Mouse (Mus musculus) heart, embryonic 13.5 days (tissue): ENCODE results near the gene Gps2. TPM values are rescaled to one million over a fixed set of nuclear protein-coding genes. Genes with fewer than 3 reads are reported as not detected.
A peak's percentile ranks its signal among the peaks of the same experiment; 100 is the strongest.
"Not testable (repeated sequence)": the region's sequence is repeated elsewhere in the genome, so short reads cannot be mapped to it uniquely, and the experiment has no call there.

ENCODE experiments used
- ATAC-seq: fragments of 200-750 bp; cut with Nextera tagmentation; 2 replicates; pipeline ENCODE4 v1.8.0; 2017; ENCODE audit warnings: moderate TSS enrichment; ENCODE audit not compliant: insufficient number of reproducible peaks, low FRiP score, low TSS enrichment; ENCODE audit errors: extremely low read depth
- H3K27ac ChIP-seq: fragments of 300-500 bp; sonication (generic); replicated peaks from 2 replicates; pipeline ENCODE4 v1.5.1; 2015; ENCODE audit warnings: moderate library complexity, mild to moderate bottlenecking, inconsistent platforms
- H3K27me3 ChIP-seq: fragments of 300-500 bp; sonication (generic); replicated peaks from 2 replicates; pipeline ENCODE4 v1.6.1; 2015; ENCODE audit warnings: mild to moderate bottlenecking, inconsistent platforms
- H3K36me3 ChIP-seq: fragments of 300-500 bp; sonication (generic); 2 replicates; pipeline ENCODE4 v1.6.1; 2015; ENCODE audit warnings: mild to moderate bottlenecking, inconsistent platforms
- H3K4me1 ChIP-seq: fragments of 300-500 bp; sonication (generic); 2 replicates; pipeline ENCODE4 v1.6.1; 2015; ENCODE audit warnings: inconsistent platforms
- H3K4me2 ChIP-seq: fragments of 300-500 bp; sonication (generic); 2 replicates; pipeline ENCODE4 v1.6.1; 2015; ENCODE audit warnings: inconsistent platforms, mild to moderate bottlenecking, moderate library complexity
- H3K4me3 ChIP-seq: fragments of 300-500 bp; sonication (generic); 2 replicates; pipeline ENCODE4 v1.5.1; 2015; ENCODE audit warnings: moderate library complexity, mild to moderate bottlenecking, inconsistent platforms
- H3K9ac ChIP-seq: fragments of 300-500 bp; sonication (generic); 2 replicates; pipeline ENCODE4 v1.6.1; 2015; ENCODE audit warnings: inconsistent platforms, mild to moderate bottlenecking, moderate library complexity
- H3K9me3 ChIP-seq: fragments of 300-500 bp; sonication (generic); 2 replicates; pipeline ENCODE4 v1.6.1; 2016; ENCODE audit warnings: inconsistent platforms
- WGBS: fragments of 180-500 bp; shearing (Covaris S2); methylation state at CpG from one replicate; pipeline ENCODE4 v1.1.7; 2015; ENCODE audit warnings: mixed read lengths; 5-methylcytosine and 5-hydroxymethylcytosine counted together
- polyA plus RNA-seq: library from polyadenylated mRNA; unstranded; fragments of >200 nt; fragmentation: Nextera tagmentation; extraction: Ambion mirVana; gene quantifications from 2 replicates; pipeline ENCODE4 v1.2.1, GENCODE M21; 2015

Gene Gps2
- polyA plus RNA-seq, 1 experiment from 2014 or later, result 45.0 TPM

DNA sequence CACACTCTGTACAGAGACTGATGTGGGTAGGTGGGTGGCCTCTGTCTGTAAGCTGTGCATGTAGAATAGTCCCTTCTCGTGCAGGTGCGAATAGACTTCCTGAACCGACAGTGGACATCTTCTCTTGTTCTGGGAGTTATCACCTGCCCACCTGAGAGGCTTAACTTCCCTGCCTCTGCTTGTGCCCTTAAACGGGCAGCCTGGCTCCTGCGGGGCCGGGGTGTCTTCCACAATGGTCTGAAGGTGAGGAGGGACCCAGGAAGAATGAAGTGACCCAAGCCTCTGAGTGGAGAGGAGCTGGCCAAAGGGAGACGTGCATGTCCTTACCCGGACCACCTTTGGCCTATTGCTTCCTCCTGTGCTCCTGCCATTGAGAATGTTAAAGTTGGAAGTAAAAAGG lies 3.5 kb upstream of the Gps2 start:
- 90% methylated on average over 8 of the region's 8 CpGs for WGBS
- no peak for ATAC-seq
- H3K27me3 ChIP-seq, result no peaks in the 10 kb centered on the region

DNA sequence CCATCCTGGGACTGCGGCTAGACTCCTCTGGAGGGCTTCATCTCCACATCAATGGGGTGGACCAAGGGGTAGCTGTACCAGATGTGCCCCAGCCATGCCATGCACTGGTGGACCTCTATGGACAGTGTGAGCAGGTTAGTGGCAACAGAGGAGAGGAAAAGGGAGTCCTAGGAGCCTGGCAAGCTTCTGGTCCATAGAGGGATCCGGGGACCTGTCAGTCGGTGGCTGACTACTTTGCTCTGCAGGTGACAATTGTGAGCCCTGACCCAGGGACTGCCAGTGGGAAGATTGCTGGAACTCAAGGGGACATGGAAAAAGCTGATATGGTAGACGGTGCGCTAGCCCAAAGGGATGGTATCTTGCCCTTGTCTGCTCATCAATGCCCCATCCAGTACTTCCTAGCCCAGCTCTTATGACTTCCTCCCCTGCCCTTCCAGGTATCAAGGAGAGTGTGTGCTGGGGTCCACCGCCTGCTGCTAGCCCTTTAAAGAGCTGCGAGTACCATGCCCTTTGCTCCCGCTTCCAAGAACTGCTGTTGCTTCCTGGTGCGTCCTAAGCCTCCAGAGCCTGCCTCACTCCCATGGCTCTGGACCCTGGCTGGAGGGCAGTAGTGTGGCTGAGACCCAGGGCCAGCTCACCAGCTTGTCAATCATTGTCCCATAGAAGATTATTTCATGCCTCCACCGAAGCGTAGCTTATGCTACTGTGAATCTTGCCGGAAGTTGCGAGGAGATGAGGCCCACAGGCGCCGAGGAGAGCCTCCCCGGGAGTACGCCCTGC lies 2.7 kb upstream of the Gps2 start:
- peaks cover 25% of the 10 kb centered on the region for H3K4me1 ChIP-seq
- H3K4me2 ChIP-seq, result no peak overlapping the region

More for the DNA sequence above, 3.5 kb upstream of the Gps2 start:
- no peak overlapping the region for H3K4me3 ChIP-seq
- H3K4me2 ChIP-seq, result no peak overlapping the region
- H3K4me1 ChIP-seq, result peaks cover 17% of the 10 kb centered on the region
- peaks cover 89% of the 10 kb centered on the region for H3K36me3 ChIP-seq
- H3K9ac ChIP-seq, result no peak overlapping the region
- no peaks in the 10 kb centered on the region for H3K9me3 ChIP-seq
- H3K27ac ChIP-seq, result no peak overlapping the region

DNA sequence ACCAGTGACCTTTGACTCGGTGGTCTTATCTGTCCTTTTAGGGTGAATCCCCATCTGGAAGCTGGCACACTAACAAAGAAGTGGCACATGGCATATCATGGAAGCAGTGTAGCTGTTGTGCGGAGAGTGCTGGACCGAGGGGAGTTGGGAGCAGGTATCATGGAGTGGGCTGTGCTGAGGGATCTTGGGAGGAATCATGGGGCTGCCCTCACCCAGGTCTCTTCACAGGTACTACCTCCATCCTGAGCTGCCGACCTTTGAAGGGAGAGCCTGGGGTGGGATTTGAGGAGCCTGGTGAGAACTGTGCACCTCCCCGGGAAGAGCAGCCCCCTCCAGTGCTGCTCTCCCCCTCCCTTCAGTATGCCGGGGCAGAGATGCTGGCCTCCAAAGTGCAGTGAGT lies 2.0 kb upstream of the Gps2 start:
- H3K27ac ChIP-seq, result no peak overlapping the region

More for the DNA sequence above, 2.7 kb upstream of the Gps2 start:
- Histone ChIP-seq H3K36me3 (peaks cover 89% of the 10 kb centered on the region), H3K27ac (no peak overlapping the region), H3K27me3 (no peaks in the 10 kb centered on the region), H3K9ac (0 out of 2 replicates have a peak overlapping the region, but pooled peaks have one; percentile 19), H3K4me3 (no peak overlapping the region), H3K9me3 (no peaks in the 10 kb centered on the region)
- ATAC-seq, result no peak
- 90% methylated on average over 17 of the region's 17 CpGs for WGBS

DNA sequence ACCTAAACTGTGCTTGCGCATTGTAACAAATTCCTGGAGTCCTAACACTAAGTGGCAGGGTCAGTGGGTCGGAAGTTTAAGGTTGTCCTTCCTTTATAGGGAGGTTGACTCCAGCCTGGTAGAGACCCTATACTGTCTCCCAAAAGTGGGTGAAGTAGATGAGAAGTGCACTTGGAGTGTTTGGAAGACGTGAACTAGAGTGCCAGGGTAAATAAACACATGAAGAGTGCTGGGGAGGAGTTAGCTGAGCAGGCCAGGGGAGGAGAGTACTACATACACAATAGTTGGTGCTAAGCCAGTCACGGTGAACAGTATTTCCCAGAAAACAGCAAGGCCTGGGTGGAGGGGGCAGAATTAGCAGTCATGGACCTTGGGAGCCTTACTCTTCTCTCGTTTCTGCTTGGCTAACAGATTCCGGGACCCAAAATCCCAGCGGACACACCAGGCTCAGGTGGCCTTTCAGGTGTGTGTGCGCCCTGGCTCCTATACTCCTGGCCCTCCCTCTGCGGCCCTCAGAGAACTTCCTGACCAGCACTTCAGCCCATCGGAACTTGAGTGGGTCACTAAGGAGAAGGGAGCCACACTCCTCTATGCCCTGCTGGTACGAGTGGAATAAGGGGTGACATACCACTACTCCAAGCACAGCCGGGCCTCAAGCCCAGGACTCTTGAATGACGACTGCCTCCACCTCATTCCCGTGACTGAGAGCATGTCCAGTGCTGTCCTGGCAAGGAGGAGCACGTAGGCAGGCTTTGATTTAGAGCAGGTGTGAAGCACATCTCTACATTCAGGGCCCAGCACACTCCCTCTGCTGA lies 765 bp upstream of the Gps2 start:
- Histone ChIP-seq H3K4me3 (peak overlapping the region; percentile 79), H3K27me3 (no peaks in the 10 kb centered on the region), H3K27ac (0 out of 2 replicates have a peak overlapping the region, but pooled peaks have one; percentile 21), H3K9me3 (no peaks in the 10 kb centered on the region), H3K4me2 (peak overlapping the region; percentile 91), H3K4me1 (peaks cover 44% of the 10 kb centered on the region), H3K36me3 (peaks cover 89% of the 10 kb centered on the region), H3K9ac (peak overlapping the region; percentile 89)
- 72% methylated on average over 15 of the region's 15 CpGs for WGBS
- ATAC-seq, result no peak

More for the DNA sequence above, 2.0 kb upstream of the Gps2 start:
- 88% methylated on average over 5 of the region's 6 CpGs for WGBS
- no peak overlapping the region for H3K9ac ChIP-seq
- H3K36me3 ChIP-seq, result peaks cover 89% of the 10 kb centered on the region
- peaks cover 32% of the 10 kb centered on the region for H3K4me1 ChIP-seq
- no peaks in the 10 kb centered on the region for H3K9me3 ChIP-seq
- no peak for ATAC-seq
- H3K4me3 ChIP-seq, result no peak overlapping the region
- H3K27me3 ChIP-seq, result no peaks in the 10 kb centered on the region
- no peak overlapping the region for H3K4me2 ChIP-seq

DNA sequence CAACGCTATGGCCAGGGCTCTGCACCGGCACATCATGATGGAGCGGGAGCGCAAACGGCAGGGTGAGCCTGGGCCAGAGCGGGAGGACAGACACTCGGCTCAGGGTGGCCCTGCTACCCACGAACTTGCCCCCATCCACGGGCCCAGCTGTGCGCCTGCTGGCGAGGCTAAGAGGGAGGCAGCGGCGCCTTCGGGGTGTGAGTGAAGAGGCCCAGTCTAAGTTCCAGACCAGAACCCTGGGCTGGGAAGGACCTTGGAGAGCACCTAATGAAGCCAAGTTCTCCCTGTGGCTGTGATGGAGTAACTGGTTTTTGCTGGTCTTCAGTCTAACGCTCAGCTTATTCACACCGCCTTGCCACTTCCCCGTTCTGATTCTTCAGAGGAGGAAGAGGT lies 680 bp downstream of the Gps2 start:
- no peaks in the 10 kb centered on the region for H3K27me3 ChIP-seq
- H3K4me2 ChIP-seq, result peak overlapping the region; percentile 91
- no peak; the same call in 1 of the 2 replicates for ATAC-seq
- peaks cover 59% of the 10 kb centered on the region for H3K4me1 ChIP-seq
- no peaks in the 10 kb centered on the region for H3K9me3 ChIP-seq
- WGBS, result 3% methylated on average over 17 of the region's 17 CpGs
- H3K4me3 ChIP-seq, result peak overlapping the region; percentile 79
- H3K36me3 ChIP-seq, result peaks cover 87% of the 10 kb centered on the region
- H3K27ac ChIP-seq, result peak overlapping the region; percentile 87
- H3K9ac ChIP-seq, result peak overlapping the region; percentile 89

DNA sequence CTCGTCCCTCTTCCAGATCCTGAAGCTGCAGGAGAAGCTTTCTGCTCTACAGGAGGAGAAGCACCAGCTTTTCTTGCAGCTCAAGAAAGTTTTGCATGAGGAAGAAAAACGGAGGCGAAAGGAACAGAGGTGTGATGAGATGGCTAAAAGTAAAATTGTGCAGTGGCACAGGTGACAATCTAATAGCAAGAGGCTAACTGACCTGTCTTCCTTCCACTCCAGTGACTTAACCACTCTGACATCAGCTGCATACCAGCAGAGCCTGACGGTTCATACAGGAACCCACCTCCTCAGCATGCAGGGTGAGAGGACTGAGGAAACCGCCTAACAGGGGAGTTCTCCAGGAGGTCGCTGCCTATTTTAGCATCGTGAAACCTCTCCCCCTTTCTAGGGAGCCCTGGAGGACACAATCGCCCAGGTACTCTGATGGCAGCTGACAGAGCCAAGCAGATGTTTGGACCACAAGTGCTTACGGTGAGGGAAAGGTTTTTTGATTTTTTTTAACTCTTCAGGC lies 1.3 kb downstream of the Gps2 start:
- Histone ChIP-seq H3K27me3 (no peaks in the 10 kb centered on the region), H3K4me3 (peak overlapping the region; percentile 79), H3K4me1 (peaks cover 61% of the 10 kb centered on the region), H3K36me3 (peaks cover 81% of the 10 kb centered on the region), H3K9ac (peak overlapping the region; percentile 89), H3K27ac (peak overlapping the region; percentile 87), H3K9me3 (no peaks in the 10 kb centered on the region), H3K4me2 (peak overlapping the region; percentile 91)
- 33% methylated on average over 9 of the region's 9 CpGs for WGBS
- no peak for ATAC-seq

DNA sequence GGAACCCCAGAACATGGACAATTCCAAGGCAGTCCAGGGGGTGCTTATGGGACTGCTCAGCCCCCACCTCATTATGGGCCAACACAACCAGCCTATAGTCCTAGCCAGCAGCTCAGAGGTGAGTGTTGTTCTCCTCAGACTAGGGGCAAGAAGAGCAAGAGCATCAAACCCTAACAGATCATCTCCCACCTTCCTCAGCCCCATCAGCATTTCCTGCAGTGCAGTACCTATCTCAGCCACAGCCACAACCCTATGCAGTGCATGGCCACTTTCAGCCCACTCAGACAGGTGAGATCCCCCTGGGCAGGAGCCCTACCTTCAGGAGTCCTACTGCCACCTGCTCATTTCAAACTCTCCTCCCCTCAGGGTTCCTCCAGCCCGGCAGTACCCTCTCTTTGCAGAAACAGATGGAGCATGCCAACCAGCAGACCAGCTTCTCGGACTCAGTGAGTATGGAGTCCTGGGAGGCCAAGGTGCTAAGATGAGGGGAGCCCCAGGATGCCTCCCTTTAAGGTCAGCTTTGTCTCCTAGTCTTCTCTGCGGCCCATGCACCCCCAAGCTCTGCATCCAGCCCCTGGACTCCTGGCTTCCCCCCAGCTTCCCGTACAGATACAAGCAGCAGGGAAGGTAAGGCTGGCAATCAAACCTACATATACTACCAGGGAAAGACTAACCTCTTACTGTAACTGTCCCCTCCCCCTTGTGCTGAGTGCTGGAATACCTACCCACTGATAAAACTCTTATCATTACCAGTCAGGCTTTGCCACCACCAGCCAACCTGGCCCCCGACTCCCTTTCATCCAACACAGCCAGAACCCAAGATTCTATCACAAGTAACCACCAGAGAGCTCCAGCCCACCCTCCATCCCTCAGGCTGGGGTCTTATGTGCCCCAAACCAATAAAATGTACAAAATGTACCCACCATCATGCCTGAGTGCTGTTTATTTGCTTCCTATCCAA lies 2.3 kb downstream of the Gps2 start:
- Histone ChIP-seq H3K4me2 (peak overlapping the region; percentile 91), H3K4me3 (peak overlapping the region; percentile 79), H3K9ac (peak overlapping the region; percentile 89)

DNA sequence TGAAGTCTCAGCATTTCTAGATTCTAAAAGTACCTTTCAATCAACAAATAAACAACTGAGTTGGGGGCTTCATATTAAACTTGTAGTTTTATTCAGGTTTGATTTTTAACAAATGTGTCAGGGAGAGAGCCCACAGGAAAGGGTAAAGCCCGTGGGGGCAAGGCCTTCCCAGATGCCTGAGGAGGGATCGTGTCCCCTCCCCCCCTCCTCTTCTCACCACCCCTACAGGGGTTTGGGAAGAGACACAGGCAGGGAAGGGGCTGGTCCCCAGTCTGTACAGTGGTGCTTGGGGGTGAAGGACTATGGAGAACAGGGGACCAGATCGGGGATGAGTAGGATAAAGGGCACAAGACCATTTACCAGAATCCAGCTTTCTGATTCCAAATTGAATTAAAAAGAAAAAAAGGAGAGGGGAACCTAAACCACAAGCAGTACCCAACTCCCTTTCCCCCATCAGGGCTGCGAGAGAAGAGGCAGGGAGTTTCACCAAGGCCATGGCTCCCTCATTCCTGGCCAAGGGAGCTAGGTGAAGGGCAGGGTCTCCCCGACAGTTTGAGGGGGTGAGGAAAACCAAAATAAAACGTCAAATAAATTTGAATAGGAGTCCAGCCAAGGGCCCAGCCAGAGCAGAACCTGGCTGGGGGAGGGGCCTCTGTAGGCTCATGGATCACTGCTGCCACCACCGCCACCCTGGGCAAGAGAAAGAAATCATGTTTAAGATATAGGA lies 3.1 kb downstream of the Gps2 start:
- not testable (repeated sequence) for ATAC-seq, H3K27me3 ChIP-seq, H3K9ac ChIP-seq, H3K9me3 ChIP-seq
- Histone ChIP-seq H3K4me3 (0 out of 2 replicates have a peak overlapping the region, but pooled peaks have one; percentile 13), H3K27ac (peak overlapping the region; percentile 10; the same call in 1 of the 2 replicates), H3K4me1 (peaks cover 61% of the 10 kb centered on the region), H3K4me2 (peak overlapping the region; percentile 91), H3K36me3 (peaks cover 62% of the 10 kb centered on the region)
- 65% methylated on average over 7 of the region's 7 CpGs for WGBS

More for the DNA sequence above, 2.3 kb downstream of the Gps2 start:
- H3K27ac ChIP-seq, result peak overlapping the region; percentile 10; the same call in 1 of the 2 replicates
- ATAC-seq, result no peak
- WGBS, result 41% methylated on average over 5 of the region's 5 CpGs
- no peaks in the 10 kb centered on the region for H3K27me3 ChIP-seq
- no peaks in the 10 kb centered on the region for H3K9me3 ChIP-seq
- H3K4me1 ChIP-seq, result peaks cover 61% of the 10 kb centered on the region
- peaks cover 71% of the 10 kb centered on the region for H3K36me3 ChIP-seq

DNA sequence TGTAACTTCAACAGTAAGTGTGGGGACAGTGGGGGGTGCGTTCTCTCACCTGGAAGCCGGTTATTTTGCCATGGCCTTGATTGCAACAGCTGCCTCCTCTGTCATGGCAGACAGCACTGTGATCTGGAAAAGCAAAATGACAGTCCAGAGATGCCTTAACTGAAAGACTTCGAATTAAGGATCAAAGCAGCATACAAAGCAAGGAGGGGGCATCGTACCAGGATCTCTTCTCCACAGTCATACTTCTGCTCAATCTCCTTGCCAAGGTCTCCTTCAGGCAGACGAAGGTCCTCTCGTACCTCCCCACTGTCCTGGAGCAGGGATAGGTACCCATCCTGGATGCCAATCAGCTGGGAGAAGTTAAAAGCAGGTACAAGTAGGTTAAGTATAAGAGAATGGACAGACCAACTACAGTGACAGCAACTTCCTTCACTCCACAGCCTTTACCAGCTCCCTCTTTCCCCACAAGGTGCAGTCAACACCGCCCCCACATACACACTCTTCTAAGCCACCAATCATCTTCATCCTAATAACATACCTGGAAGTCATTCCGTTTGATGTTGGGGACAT lies 3.8 kb downstream of the Gps2 start:
- Histone ChIP-seq H3K4me1 (peaks cover 66% of the 10 kb centered on the region), H3K9me3 (no peaks in the 10 kb centered on the region), H3K27me3 (no peaks in the 10 kb centered on the region), H3K4me3 (no peak overlapping the region), H3K4me2 (peak overlapping the region; percentile 91; the same call in 1 of the 2 replicates), H3K9ac (no peak overlapping the region), H3K27ac (no peak overlapping the region), H3K36me3 (peaks cover 56% of the 10 kb centered on the region)
- 83% methylated on average over 8 of the region's 8 CpGs for WGBS
- ATAC-seq, result no peak

DNA sequence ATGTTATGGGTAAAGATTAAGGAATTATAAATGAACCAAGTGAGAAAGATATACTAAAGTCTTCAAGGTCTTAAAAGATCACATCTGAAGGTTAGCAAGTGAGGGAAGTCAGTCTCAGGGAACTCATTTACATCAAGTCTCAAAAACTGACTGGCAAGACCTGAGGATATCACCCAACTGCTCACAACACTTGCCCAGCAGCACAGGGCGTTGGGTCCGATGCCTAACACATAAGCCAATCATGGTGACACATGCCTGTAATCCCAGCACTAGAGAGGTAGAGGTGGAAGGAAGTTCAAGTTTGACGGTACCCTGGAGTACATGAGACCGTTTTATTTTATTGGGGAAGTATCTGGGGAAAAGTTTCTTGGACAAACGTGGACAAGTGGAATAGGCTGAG lies 4.4 kb downstream of the Gps2 start:
- H3K27ac ChIP-seq, result no peak overlapping the region
- H3K4me1 ChIP-seq, result peaks cover 68% of the 10 kb centered on the region
- H3K9me3 ChIP-seq, result no peaks in the 10 kb centered on the region
- H3K4me3 ChIP-seq, result 0 out of 2 replicates have a peak overlapping the region, but pooled peaks have one; percentile 91
- no peak for ATAC-seq
- no peak overlapping the region for H3K4me2 ChIP-seq
- WGBS, result 81% methylated on average over 5 of the region's 5 CpGs
- peaks cover 49% of the 10 kb centered on the region for H3K36me3 ChIP-seq
- H3K9ac ChIP-seq, result no peak overlapping the region
- H3K27me3 ChIP-seq, result no peaks in the 10 kb centered on the region
